Mouse (Mus musculus) cerebellum, adult 2 months (tissue): ENCODE measurements at regions not wholly inside any gene's neighbourhood (a gene's known extent, or its start where the extent isn't known, plus 50 kb on each side); places are given as distances from the start of the nearest gene placed in this dataset.

Experiments
- CTCF ChIP-seq: fragments of 200-500 bp; IDR thresholded peaks from 2 replicates; pipeline ENCODE4 v1.5.1; 2011; ENCODE audit warnings: low read depth, mild to moderate bottlenecking, control low read depth, low read length, moderate library complexity, borderline replicate concordance; ENCODE audit not compliant: insufficient read depth
- POLR2A ChIP-seq: fragments of 200-500 bp; IDR thresholded peaks from 2 replicates; pipeline ENCODE4 v1.6.1; 2011; ENCODE audit warnings: low read length, control low read depth, borderline replicate concordance; ENCODE audit not compliant: insufficient read depth

- TF ChIP-seq POLR2A (no peak), CTCF (no peak)
Measured at GRCm38 (mm10) chr1:159160035-159160960, 71.8 kb upstream of the Cop1 start.
